Mouse (Mus musculus) neural tube, embryonic 11.5 days (tissue): ENCODE results near the gene Slc39a5. TPM values are rescaled to one million over a fixed set of nuclear protein-coding genes. Genes with fewer than 3 reads are reported as not detected.

Experiments used
- ATAC-seq: fragments of 200-750 bp; cut with Nextera tagmentation; 2 replicates; pipeline ENCODE4 v1.8.0; 2017; ENCODE audit warnings: moderate number of reproducible peaks, mild to moderate bottlenecking, moderate TSS enrichment, moderate library complexity; ENCODE audit not compliant: insufficient read depth, low FRiP score, low TSS enrichment
- DNase-seq: peaks from one replicate; pipeline ENCODE4 v3.0.0-alpha.2; 2015; ENCODE audit warnings: low spot score
- H3K27ac ChIP-seq: fragments of 300-500 bp; sonication (generic); 2 replicates; pipeline ENCODE4 v1.5.1; 2014; ENCODE audit warnings: low read depth, mild to moderate bottlenecking, low read length
- H3K27me3 ChIP-seq: fragments of 300-500 bp; sonication (generic); 2 replicates; pipeline ENCODE4 v1.6.1; 2014; ENCODE audit warnings: mild to moderate bottlenecking, low read length, mixed read lengths; ENCODE audit not compliant: control insufficient read depth, insufficient read depth
- H3K36me3 ChIP-seq: fragments of 300-500 bp; sonication (generic); 2 replicates; pipeline ENCODE4 v1.6.1; 2014; ENCODE audit warnings: mild to moderate bottlenecking, low read length, moderate library complexity, mixed read lengths; ENCODE audit not compliant: control insufficient read depth, insufficient read depth
- H3K4me1 ChIP-seq: fragments of 300-500 bp; sonication (generic); 2 replicates; pipeline ENCODE4 v1.6.1; 2014; ENCODE audit warnings: low read length, mixed read lengths; ENCODE audit not compliant: control insufficient read depth, insufficient read depth
- H3K4me2 ChIP-seq: fragments of 300-500 bp; sonication (generic); 2 replicates; pipeline ENCODE4 v1.6.1; 2014; ENCODE audit warnings: low read depth, mild to moderate bottlenecking, moderate library complexity
- H3K4me3 ChIP-seq: fragments of 300-500 bp; sonication (generic); 2 replicates; pipeline ENCODE4 v1.5.1; 2014; ENCODE audit warnings: low read depth, low read length
- H3K9ac ChIP-seq: fragments of 300-500 bp; sonication (generic); 2 replicates; pipeline ENCODE4 v1.6.1; 2014; ENCODE audit warnings: mild to moderate bottlenecking, low read length
- H3K9me3 ChIP-seq: fragments of 300-500 bp; sonication (generic); 2 replicates; pipeline ENCODE4 v1.6.1; 2016; ENCODE audit warnings: low read length; ENCODE audit not compliant: control insufficient read depth
- WGBS: fragments of 180-500 bp; shearing (Covaris S2); extraction: QIAGEN DNeasy Blood & Tissue Kit; methylation state at CpG from one replicate; pipeline ENCODE4 v1.1.7; 2014; 5-methylcytosine and 5-hydroxymethylcytosine counted together
- polyA plus RNA-seq: library from polyadenylated mRNA; unstranded; fragments of >200 nt; fragmentation: Nextera tagmentation; extraction: Ambion mirVana; gene quantifications from 2 replicates; pipeline ENCODE4 v1.2.1, GENCODE M21; 2014

Gene Slc39a5
- polyA plus RNA-seq, 1 experiment from 2014 or later, result not detected

DNA sequence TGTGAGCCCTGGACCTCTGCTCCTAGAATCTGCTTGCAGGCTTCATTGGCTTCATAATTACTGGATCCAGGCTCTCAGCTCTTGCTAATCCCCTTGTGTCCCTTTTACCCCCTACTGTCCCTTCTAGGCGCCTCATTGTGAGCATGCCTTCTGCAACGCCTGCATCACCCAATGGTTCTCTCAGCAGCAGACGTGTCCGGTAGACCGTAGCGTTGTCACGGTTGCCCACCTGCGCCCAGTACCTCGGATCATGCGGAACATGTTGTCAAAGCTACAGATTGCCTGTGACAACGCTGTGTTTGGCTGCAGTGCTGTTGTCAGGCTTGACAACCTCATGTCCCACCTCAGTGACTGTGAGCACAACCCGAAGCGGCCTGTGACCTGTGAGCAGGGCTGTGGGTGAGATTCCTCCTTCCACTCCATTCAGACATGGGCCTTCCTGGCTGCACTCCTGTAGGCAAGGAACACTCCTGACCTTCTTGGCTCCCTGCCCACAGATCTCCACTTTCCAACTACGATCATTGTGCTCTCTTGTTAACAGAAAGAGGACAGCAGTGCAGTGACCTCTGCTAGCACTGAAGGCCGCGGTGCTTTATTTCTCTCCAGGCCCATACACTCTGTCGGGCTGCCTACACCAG, 34.3 kb upstream of the Slc39a5 start:
- WGBS, result 87% methylated on average over 17 of the region's 17 CpGs
- H3K9me3 ChIP-seq, result no peaks in the 10 kb centered on the region
- H3K27ac ChIP-seq, result no peak overlapping the region
- H3K4me3 ChIP-seq, result no peak overlapping the region
- H3K27me3 ChIP-seq, result no peaks in the 10 kb centered on the region
- H3K9ac ChIP-seq, result no peak overlapping the region
- no peak for ATAC-seq
- no peaks in the 10 kb centered on the region for H3K4me1 ChIP-seq
- no peak overlapping the region for H3K4me2 ChIP-seq
- peaks cover 26% of the 10 kb centered on the region for H3K36me3 ChIP-seq
- DNase-seq, result no peak

DNA sequence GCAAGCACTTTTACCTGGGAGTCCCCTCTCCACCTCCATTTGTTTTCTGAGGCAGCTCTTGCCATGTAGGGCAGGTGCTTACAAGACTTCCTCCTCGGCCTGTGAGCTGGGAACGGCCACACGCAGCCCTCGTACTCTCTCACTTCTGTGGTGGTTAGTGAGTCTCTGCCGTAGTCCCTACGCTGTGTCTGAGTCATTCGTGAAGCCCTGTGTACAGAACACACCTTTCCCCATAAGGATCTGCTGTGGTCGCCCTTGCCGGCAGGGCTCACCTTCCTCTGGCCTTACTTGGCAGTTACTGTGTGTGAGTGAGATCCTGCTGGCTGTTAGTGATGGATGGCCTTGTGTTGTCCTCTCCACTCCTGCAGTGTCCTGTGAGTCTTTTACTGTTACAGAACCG, 33.7 kb upstream of the Slc39a5 start:
- ATAC-seq (no peak), DNase-seq (no peak)
- H3K27me3 ChIP-seq, result no peaks in the 10 kb centered on the region
- H3K4me1 ChIP-seq, result no peaks in the 10 kb centered on the region
- peaks cover 26% of the 10 kb centered on the region for H3K36me3 ChIP-seq
- H3K9me3 ChIP-seq, result no peaks in the 10 kb centered on the region
- no peak overlapping the region for H3K4me3 ChIP-seq
- no peak overlapping the region for H3K27ac ChIP-seq
- no peak overlapping the region for H3K9ac ChIP-seq
- no peak overlapping the region for H3K4me2 ChIP-seq
- 89% methylated on average over 10 of the region's 10 CpGs for WGBS

DNA sequence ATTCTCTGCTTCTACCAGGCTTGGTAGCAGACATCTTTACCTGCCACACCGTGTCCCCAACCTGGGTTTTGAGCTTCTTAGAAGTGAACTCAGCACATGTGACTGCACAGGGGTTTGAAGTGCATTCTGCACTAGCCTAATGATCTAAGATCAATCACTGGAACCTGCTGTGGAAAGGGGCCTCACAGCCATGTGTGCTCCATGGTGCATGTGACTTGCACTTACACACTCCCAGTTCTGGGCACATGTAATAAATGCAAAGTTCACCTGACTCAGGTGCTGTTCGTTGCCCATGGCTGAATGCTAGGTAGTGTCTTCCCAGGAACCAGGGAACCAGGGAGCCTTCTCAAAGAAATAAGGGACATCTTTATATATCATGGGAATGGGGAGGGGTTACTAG, 32.4 kb upstream of the Slc39a5 start:
- Histone ChIP-seq H3K9me3 (no peaks in the 10 kb centered on the region), H3K27me3 (no peaks in the 10 kb centered on the region), H3K36me3 (peaks cover 22% of the 10 kb centered on the region), H3K27ac (no peak overlapping the region), H3K4me1 (no peaks in the 10 kb centered on the region), H3K4me3 (no peak overlapping the region), H3K9ac (no peak overlapping the region), H3K4me2 (no peak overlapping the region)
- 97% methylated on average over 2 of the region's 2 CpGs for WGBS
- DNase-seq (no peak), ATAC-seq (no peak)

DNA sequence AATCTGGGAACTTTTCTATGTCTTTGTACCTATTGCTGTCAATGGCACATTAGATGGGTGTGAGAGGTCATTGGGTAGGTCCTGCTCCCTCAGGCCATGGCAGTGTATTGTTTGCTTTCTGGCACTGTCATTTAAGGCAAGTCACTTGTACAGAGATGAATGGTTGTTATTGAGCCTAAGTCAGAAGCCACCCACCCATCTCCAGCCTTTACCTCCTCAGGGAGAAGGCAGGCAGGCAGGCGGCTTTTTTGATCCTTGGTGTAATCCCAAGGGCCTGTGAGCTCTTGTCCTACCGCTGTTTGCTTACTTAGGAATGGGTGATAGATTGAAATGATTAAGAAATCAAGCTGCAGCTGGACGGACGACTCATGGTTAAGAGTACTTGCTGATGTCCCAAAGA, 28.4 kb upstream of the Slc39a5 start:
- Histone ChIP-seq H3K9ac (no peak overlapping the region), H3K36me3 (no peaks in the 10 kb centered on the region; the same call in 1 of the 2 replicates), H3K27me3 (no peaks in the 10 kb centered on the region), H3K4me3 (no peak overlapping the region), H3K4me1 (no peaks in the 10 kb centered on the region), H3K27ac (no peak overlapping the region), H3K9me3 (no peaks in the 10 kb centered on the region), H3K4me2 (no peak overlapping the region)
- DNase-seq (no peak), ATAC-seq (no peak)
- 92% methylated on average over 4 of the region's 4 CpGs for WGBS

GRCm38 (mm10) chr10:128429052-128429451, 28.0 kb upstream of the Slc39a5 start:
- Histone ChIP-seq H3K27ac (no peak overlapping the region), H3K4me3 (no peak overlapping the region), H3K36me3 (no peaks in the 10 kb centered on the region; the same call in 1 of the 2 replicates), H3K4me2 (no peak overlapping the region), H3K27me3 (no peaks in the 10 kb centered on the region), H3K9ac (no peak overlapping the region), H3K4me1 (no peaks in the 10 kb centered on the region), H3K9me3 (no peaks in the 10 kb centered on the region)
- 93% methylated on average over 5 of the region's 5 CpGs for WGBS
- no peak for ATAC-seq
- DNase-seq, result no peak

DNA sequence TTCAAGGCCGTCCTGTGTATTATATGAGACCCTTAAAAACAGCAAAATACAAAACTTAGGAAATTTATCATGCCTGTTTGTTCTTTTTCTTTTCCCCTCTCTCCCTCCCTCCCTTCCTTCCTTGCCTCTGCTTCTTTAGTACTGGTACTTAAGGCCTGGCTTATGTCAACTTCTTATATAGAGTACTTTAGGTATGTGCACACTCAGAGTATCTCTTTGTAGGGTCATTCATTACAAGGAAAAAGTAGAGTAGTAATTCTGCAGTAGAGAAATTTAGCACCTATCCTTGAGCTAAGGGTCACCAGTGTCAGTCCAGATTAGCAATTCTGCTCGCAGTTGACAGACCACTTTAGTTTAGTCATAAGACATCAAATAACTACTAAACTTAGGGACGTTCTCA, 24.2 kb upstream of the Slc39a5 start:
- Histone ChIP-seq H3K9ac (no peak overlapping the region), H3K4me1 (no peaks in the 10 kb centered on the region), H3K9me3 (no peaks in the 10 kb centered on the region), H3K27ac (no peak overlapping the region), H3K4me2 (no peak overlapping the region), H3K36me3 (peaks cover 3% of the 10 kb centered on the region), H3K4me3 (no peak overlapping the region), H3K27me3 (no peaks in the 10 kb centered on the region)
- no peak for DNase-seq
- no peak for ATAC-seq
- WGBS, result 91% methylated on average over 3 of the region's 3 CpGs

GRCm38 (mm10) chr10:128424604-128425003, 23.6 kb upstream of the Slc39a5 start:
- peaks cover 3% of the 10 kb centered on the region for H3K36me3 ChIP-seq
- ATAC-seq (no peak), DNase-seq (no peak)
- no peak overlapping the region for H3K4me3 ChIP-seq
- no peaks in the 10 kb centered on the region for H3K27me3 ChIP-seq
- H3K9ac ChIP-seq, result no peak overlapping the region
- no peak overlapping the region for H3K27ac ChIP-seq
- H3K4me2 ChIP-seq, result no peak overlapping the region
- H3K9me3 ChIP-seq, result no peaks in the 10 kb centered on the region
- 69% methylated on average over 7 of the region's 7 CpGs for WGBS
- no peaks in the 10 kb centered on the region for H3K4me1 ChIP-seq

GRCm38 (mm10) chr10:128422426-128422825, 21.4 kb upstream of the Slc39a5 start:
- no peak for DNase-seq
- H3K36me3 ChIP-seq, result peaks cover 3% of the 10 kb centered on the region; the same call in 1 of the 2 replicates

DNA sequence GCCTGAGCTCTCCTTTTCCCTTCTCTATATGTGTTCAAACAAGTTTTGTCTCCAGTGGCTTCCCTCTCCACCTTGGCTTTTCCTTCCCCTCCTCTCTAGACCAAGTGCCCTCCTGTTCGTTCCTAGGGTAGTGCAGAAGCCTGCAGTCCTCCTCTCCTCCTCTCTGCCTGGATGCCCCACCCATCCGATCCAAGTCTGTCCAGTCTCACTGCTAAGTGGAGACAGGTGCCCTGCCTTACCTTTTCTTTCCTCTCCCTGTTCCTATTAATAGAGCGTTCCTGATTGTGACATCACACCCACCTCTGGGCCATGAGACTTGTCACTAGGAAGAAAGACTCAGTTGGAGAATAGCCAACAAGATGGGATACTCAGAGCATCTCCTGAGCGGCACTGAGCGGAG, 13.8 kb upstream of the Slc39a5 start:
- 94% methylated on average over 5 of the region's 5 CpGs for WGBS
- DNase-seq, result no peak
- Histone ChIP-seq H3K9ac (no peak overlapping the region), H3K4me2 (no peak overlapping the region), H3K4me3 (no peak overlapping the region), H3K9me3 (no peaks in the 10 kb centered on the region), H3K27me3 (no peaks in the 10 kb centered on the region), H3K4me1 (peaks cover 16% of the 10 kb centered on the region), H3K27ac (no peak overlapping the region), H3K36me3 (peaks cover 9% of the 10 kb centered on the region)
- ATAC-seq, result no peak

More at GRCm38 (mm10) chr10:128422426-128422825, 21.4 kb upstream of the Slc39a5 start:
- Histone ChIP-seq H3K9ac (no peak overlapping the region), H3K27ac (no peak overlapping the region), H3K4me3 (no peak overlapping the region), H3K27me3 (no peaks in the 10 kb centered on the region), H3K4me2 (no peak overlapping the region), H3K4me1 (no peaks in the 10 kb centered on the region), H3K9me3 (no peaks in the 10 kb centered on the region)
- WGBS, result 83% methylated on average over 5 of the region's 5 CpGs
- ATAC-seq, result no peak
